Mouse (Mus musculus): ENCODE data around the gene Olfr958. TPM values are rescaled to one million over a fixed set of nuclear protein-coding genes. Genes with fewer than 3 reads are reported as not detected.

The Olfr958 gene
- polyA plus RNA-seq (2014; fragmentation: Nextera tagmentation; extraction: Ambion mirVana): not detected in 2 replicates

GRCm38 (mm10) chr9:39553946-39554345, at the start of gene Olfr958:
TSS of gene Olfr958 (minus strand) at chr9:39554054.
- H3K36me3 ChIP-seq (ENCODE audit: control insufficient read depth, insufficient read depth, low read length): no peaks in the 10 kb centered on the region
- H3K4me3 ChIP-seq (ENCODE audit: low read length): no peak within 1 kb of the TSS
- no peak within 1 kb of the TSS for H3K4me2 ChIP-seq (replicated peaks; ENCODE audit: low read depth, low read length)
- no peak within 1 kb of the TSS for H3K27ac ChIP-seq (ENCODE audit: low read depth, low read length)
- no peaks in the 10 kb centered on the region for H3K27me3 ChIP-seq (ENCODE audit: control insufficient read depth, insufficient read depth, low read length)
- H3K9ac ChIP-seq (ENCODE audit: low read depth, low read length): no peak within 1 kb of the TSS
- H3K9me3 ChIP-seq (ENCODE audit: control insufficient read depth, low read length): no peaks in the 10 kb centered on the region
- ATAC-seq (ENCODE audit: low FRiP score, low TSS enrichment): no peak
- H3K4me1 ChIP-seq (ENCODE audit: control insufficient read depth, insufficient read depth, low read length): no peaks in the 10 kb centered on the region
- 64% methylated on average over 2 of the region's 2 CpGs for WGBS

GRCm38 (mm10) chr9:39603333-39603845, 49.5 kb upstream of the Olfr958 start:
- H3K27me3 ChIP-seq (ENCODE audit: control insufficient read depth, insufficient read depth, low read length): no peaks in the 10 kb centered on the region
- peak overlapping the region; percentile 75 for H3K4me2 ChIP-seq (replicated peaks; ENCODE audit: low read depth, low read length)
- H3K36me3 ChIP-seq (ENCODE audit: control insufficient read depth, insufficient read depth, low read length): no peaks in the 10 kb centered on the region
- peak overlapping the region; percentile 42; the same call in 1 of the 2 replicates for H3K9ac ChIP-seq (ENCODE audit: low read depth, low read length)
- peak overlapping the region; percentile 42 for H3K4me3 ChIP-seq (ENCODE audit: low read length)
- H3K9me3 ChIP-seq (ENCODE audit: control insufficient read depth, low read length): no peaks in the 10 kb centered on the region
- 1% methylated on average over 9 of the region's 9 CpGs for WGBS
- ATAC-seq (ENCODE audit: low FRiP score, low TSS enrichment): peak; percentile 87
- H3K4me1 ChIP-seq (ENCODE audit: control insufficient read depth, insufficient read depth, low read length): no peaks in the 10 kb centered on the region
- peak overlapping the region; percentile 37; the same call in 1 of the 2 replicates for H3K27ac ChIP-seq (ENCODE audit: low read depth, low read length)

GRCm38 (mm10) chr9:39602536-39603332, 48.9 kb upstream of the Olfr958 start:
- peak; percentile 85 for ATAC-seq (ENCODE audit: low FRiP score, low TSS enrichment)
- Histone ChIP-seq H3K4me2 (replicated peaks; ENCODE audit: low read depth, low read length) (peak overlapping the region; percentile 75), H3K9me3 (ENCODE audit: control insufficient read depth, low read length) (no peaks in the 10 kb centered on the region), H3K27me3 (ENCODE audit: control insufficient read depth, insufficient read depth, low read length) (no peaks in the 10 kb centered on the region), H3K4me1 (ENCODE audit: control insufficient read depth, insufficient read depth, low read length) (no peaks in the 10 kb centered on the region), H3K27ac (ENCODE audit: low read depth, low read length) (peak overlapping the region; percentile 37; the same call in 1 of the 2 replicates), H3K36me3 (ENCODE audit: control insufficient read depth, insufficient read depth, low read length) (no peaks in the 10 kb centered on the region), H3K4me3 (ENCODE audit: low read length) (peak overlapping the region; percentile 42), H3K9ac (ENCODE audit: low read depth, low read length) (peak overlapping the region; percentile 42; the same call in 1 of the 2 replicates)
- WGBS: under 1% methylated on average over 19 of the region's 19 CpGs

GRCm38 (mm10) chr9:39577050-39577449, 23.2 kb upstream of the Olfr958 start:
- Histone ChIP-seq H3K27me3 (ENCODE audit: control insufficient read depth, insufficient read depth, low read length) (no peaks in the 10 kb centered on the region), H3K27ac (ENCODE audit: low read depth, low read length) (no peak overlapping the region), H3K4me1 (ENCODE audit: control insufficient read depth, insufficient read depth, low read length) (no peaks in the 10 kb centered on the region), H3K4me2 (replicated peaks; ENCODE audit: low read depth, low read length) (no peak overlapping the region), H3K9ac (ENCODE audit: low read depth, low read length) (no peak overlapping the region), H3K9me3 (ENCODE audit: control insufficient read depth, low read length) (no peaks in the 10 kb centered on the region), H3K36me3 (ENCODE audit: control insufficient read depth, insufficient read depth, low read length) (no peaks in the 10 kb centered on the region), H3K4me3 (ENCODE audit: low read length) (no peak overlapping the region)
- no peak for ATAC-seq (ENCODE audit: low FRiP score, low TSS enrichment)
- 88% methylated on average over 5 of the region's 5 CpGs for WGBS

- Histone ChIP-seq H3K9me3 (ENCODE audit: control insufficient read depth, low read length) (no peaks in the 10 kb centered on the region), H3K4me1 (ENCODE audit: control insufficient read depth, insufficient read depth, low read length) (no peaks in the 10 kb centered on the region), H3K4me3 (ENCODE audit: low read length) (no peak within 1 kb of the TSS), H3K4me2 (replicated peaks; ENCODE audit: low read depth, low read length) (no peak within 1 kb of the TSS), H3K27me3 (ENCODE audit: control insufficient read depth, insufficient read depth, low read length) (no peaks in the 10 kb centered on the region), H3K27ac (ENCODE audit: low read depth, low read length) (no peak within 1 kb of the TSS), H3K9ac (ENCODE audit: low read depth, low read length) (no peak within 1 kb of the TSS), H3K36me3 (ENCODE audit: control insufficient read depth, insufficient read depth, low read length) (no peaks in the 10 kb centered on the region)
- no peak for ATAC-seq (ENCODE audit: low FRiP score, low TSS enrichment)
- 74% methylated on average over 3 of the region's 3 CpGs for WGBS
Measured at GRCm38 (mm10) chr9:39575469-39575868, 21.6 kb upstream of the Olfr958 start, which contains the start of gene Olfr959. TSS of gene Olfr959 (minus strand) at chr9:39575569.

- ATAC-seq (ENCODE audit: low FRiP score, low TSS enrichment): no peak
- no peaks in the 10 kb centered on the region for H3K27me3 ChIP-seq (ENCODE audit: control insufficient read depth, insufficient read depth, low read length)
- H3K4me3 ChIP-seq (ENCODE audit: low read length): no peak overlapping the region
- H3K9me3 ChIP-seq (ENCODE audit: control insufficient read depth, low read length): no peaks in the 10 kb centered on the region
- no peaks in the 10 kb centered on the region for H3K4me1 ChIP-seq (ENCODE audit: control insufficient read depth, insufficient read depth, low read length)
- H3K4me2 ChIP-seq (replicated peaks; ENCODE audit: low read depth, low read length): no peak overlapping the region
- H3K9ac ChIP-seq (ENCODE audit: low read depth, low read length): no peak overlapping the region
- H3K36me3 ChIP-seq (ENCODE audit: control insufficient read depth, insufficient read depth, low read length): no peaks in the 10 kb centered on the region
- no peak overlapping the region for H3K27ac ChIP-seq (ENCODE audit: low read depth, low read length)
Measured at GRCm38 (mm10) chr9:39558349-39558647, 4.4 kb upstream of the Olfr958 start.

GRCm38 (mm10) chr9:39557529-39558348, 3.9 kb upstream of the Olfr958 start:
- ATAC-seq (ENCODE audit: low FRiP score, low TSS enrichment): no peak
- H3K9ac ChIP-seq (ENCODE audit: low read depth, low read length): no peak overlapping the region
- H3K4me1 ChIP-seq (ENCODE audit: control insufficient read depth, insufficient read depth, low read length): no peaks in the 10 kb centered on the region
- H3K4me3 ChIP-seq (ENCODE audit: low read length): no peak overlapping the region
- H3K27ac ChIP-seq (ENCODE audit: low read depth, low read length): no peak overlapping the region
- WGBS: 61% methylated on average over 3 of the region's 3 CpGs
- H3K27me3 ChIP-seq (ENCODE audit: control insufficient read depth, insufficient read depth, low read length): no peaks in the 10 kb centered on the region
- no peaks in the 10 kb centered on the region for H3K9me3 ChIP-seq (ENCODE audit: control insufficient read depth, low read length)
- no peak overlapping the region for H3K4me2 ChIP-seq (replicated peaks; ENCODE audit: low read depth, low read length)
- H3K36me3 ChIP-seq (ENCODE audit: control insufficient read depth, insufficient read depth, low read length): no peaks in the 10 kb centered on the region

GRCm38 (mm10) chr9:39550806-39551205, 3.0 kb downstream of the Olfr958 start:
- WGBS: 89% methylated on average over 5 of the region's 5 CpGs
- H3K36me3 ChIP-seq (ENCODE audit: control insufficient read depth, insufficient read depth, low read length): no peaks in the 10 kb centered on the region
- ATAC-seq (ENCODE audit: low FRiP score, low TSS enrichment): no peak

More at GRCm38 (mm10) chr9:39550806-39551205, 3.0 kb downstream of the Olfr958 start:
- Histone ChIP-seq H3K27me3 (ENCODE audit: control insufficient read depth, insufficient read depth, low read length) (no peaks in the 10 kb centered on the region), H3K27ac (ENCODE audit: low read depth, low read length) (no peak overlapping the region), H3K4me1 (ENCODE audit: control insufficient read depth, insufficient read depth, low read length) (no peaks in the 10 kb centered on the region), H3K9ac (ENCODE audit: low read depth, low read length) (no peak overlapping the region), H3K4me3 (ENCODE audit: low read length) (no peak overlapping the region), H3K4me2 (replicated peaks; ENCODE audit: low read depth, low read length) (no peak overlapping the region), H3K9me3 (ENCODE audit: control insufficient read depth, low read length) (no peaks in the 10 kb centered on the region)

Data from kidney, embryonic 14.5 days (tissue).